Mouse (Mus musculus) megakaryocyte, embryonic 14.5 days (primary cell): Measurements from ENCODE around the gene Impdh1. TPM values are rescaled to one million over a fixed set of nuclear protein-coding genes. Genes with fewer than 3 reads are reported as not detected.

ENCODE experiments used
- H3K27me3 ChIP-seq: replicated peaks from 2 replicates; pipeline ENCODE3; 2012; ENCODE audit warnings: inconsistent platforms
- H3K36me3 ChIP-seq: replicated peaks from 2 replicates; pipeline ENCODE3; 2012; ENCODE audit warnings: low read length, inconsistent platforms, mixed read lengths
- H3K4me1 ChIP-seq: 2 replicates; pipeline ENCODE4 v1.6.1; 2012; ENCODE audit warnings: inconsistent platforms
- H3K4me3 ChIP-seq: replicated peaks from 2 replicates; pipeline ENCODE3; 2012; ENCODE audit warnings: moderate library complexity, mild to moderate bottlenecking, inconsistent platforms
- H3K9me3 ChIP-seq: 2 replicates; pipeline ENCODE4 v1.6.1; 2012; ENCODE audit warnings: inconsistent platforms
- FLI1 ChIP-seq: IDR thresholded peaks from 2 replicates; pipeline ENCODE4 v1.6.1; 2012; ENCODE audit warnings: low read length, inconsistent platforms, mixed read lengths
- GATA1 ChIP-seq: IDR thresholded peaks from 3 replicates; pipeline ENCODE4 v1.6.1; 2012; ENCODE audit warnings: mixed read lengths, low read length, inconsistent platforms, borderline replicate concordance
- polyA plus RNA-seq: library from polyadenylated mRNA; stranded (reverse); fragments of >175 nt; gene quantifications from 2 replicates; pipeline ENCODE4 v1.2.3, GENCODE M21; 2012; ENCODE audit warnings: low replicate concordance; ENCODE audit not compliant: insufficient read depth

The Impdh1 gene
- 281 and 443 TPM in 2 replicates for polyA plus RNA-seq

DNA sequence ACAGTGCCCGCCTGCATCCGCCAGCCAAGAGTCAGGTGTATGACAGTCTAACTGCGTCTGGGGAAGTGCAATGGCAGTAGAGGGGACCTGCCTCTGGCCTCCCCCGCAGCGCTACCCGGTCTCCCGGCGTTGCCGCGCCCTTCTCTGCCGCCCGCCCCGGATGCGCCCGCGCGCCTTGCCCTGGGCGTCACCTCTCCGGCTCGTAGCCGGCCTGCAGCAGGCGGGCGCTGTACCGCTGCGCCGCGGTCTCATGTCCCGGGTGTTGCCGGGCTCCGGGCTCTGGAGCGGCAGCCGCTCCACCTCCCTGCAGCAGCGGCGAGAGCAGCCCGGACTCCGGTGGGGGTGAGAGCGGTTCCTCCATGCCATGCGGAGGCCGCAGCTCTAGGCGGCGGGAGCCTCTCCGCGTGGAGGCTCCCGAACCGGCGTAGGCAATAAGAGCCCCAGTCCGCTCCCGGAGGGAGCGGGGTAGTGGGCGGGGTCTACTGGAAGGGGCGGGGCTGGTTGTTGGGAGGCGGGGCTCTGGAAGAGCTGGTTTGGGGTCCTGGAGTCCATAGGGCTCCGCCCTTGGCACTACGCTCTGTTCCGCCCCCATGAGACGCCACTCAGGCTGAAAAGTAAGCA lies at the start of gene Impdh1:
TSS of gene Impdh1 (minus strand) at position 484 of the 621 bp plus-strand sequence.
- Histone ChIP-seq H3K4me3 (peak within 1 kb of the TSS; percentile 96), H3K4me1 (peaks cover 55% of the 10 kb centered on the region), H3K9me3 (no peaks in the 10 kb centered on the region), H3K36me3 (no peaks in the 10 kb centered on the region), H3K27me3 (peaks cover 33% of the 10 kb centered on the region)
- no peak for TF ChIP-seq FLI1
- TF ChIP-seq GATA1 = no peak

DNA sequence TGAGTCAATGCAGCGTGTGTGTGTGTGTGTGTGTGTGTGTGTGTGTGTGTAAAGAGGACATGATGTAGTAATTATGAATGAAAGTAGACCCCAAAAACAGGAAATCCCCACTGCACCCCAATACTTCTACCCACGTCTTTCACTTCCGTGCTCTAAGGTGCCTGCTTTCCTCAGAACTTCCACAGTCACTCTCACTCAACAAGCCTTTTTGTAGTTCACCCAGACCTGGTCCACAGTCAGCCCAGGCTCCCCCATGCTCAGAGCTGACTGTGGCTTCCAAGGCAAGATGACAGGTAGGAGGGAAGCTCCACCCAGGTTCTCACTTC lies 48.3 kb upstream of the Impdh1 start:
- TF ChIP-seq FLI1 (no peak), GATA1 (no peak)
- H3K4me3 ChIP-seq = no peak overlapping the region
- H3K36me3 ChIP-seq = no peaks in the 10 kb centered on the region
- H3K9me3 ChIP-seq = no peaks in the 10 kb centered on the region
- H3K27me3 ChIP-seq = peaks cover 31% of the 10 kb centered on the region
- no peaks in the 10 kb centered on the region for H3K4me1 ChIP-seq

DNA sequence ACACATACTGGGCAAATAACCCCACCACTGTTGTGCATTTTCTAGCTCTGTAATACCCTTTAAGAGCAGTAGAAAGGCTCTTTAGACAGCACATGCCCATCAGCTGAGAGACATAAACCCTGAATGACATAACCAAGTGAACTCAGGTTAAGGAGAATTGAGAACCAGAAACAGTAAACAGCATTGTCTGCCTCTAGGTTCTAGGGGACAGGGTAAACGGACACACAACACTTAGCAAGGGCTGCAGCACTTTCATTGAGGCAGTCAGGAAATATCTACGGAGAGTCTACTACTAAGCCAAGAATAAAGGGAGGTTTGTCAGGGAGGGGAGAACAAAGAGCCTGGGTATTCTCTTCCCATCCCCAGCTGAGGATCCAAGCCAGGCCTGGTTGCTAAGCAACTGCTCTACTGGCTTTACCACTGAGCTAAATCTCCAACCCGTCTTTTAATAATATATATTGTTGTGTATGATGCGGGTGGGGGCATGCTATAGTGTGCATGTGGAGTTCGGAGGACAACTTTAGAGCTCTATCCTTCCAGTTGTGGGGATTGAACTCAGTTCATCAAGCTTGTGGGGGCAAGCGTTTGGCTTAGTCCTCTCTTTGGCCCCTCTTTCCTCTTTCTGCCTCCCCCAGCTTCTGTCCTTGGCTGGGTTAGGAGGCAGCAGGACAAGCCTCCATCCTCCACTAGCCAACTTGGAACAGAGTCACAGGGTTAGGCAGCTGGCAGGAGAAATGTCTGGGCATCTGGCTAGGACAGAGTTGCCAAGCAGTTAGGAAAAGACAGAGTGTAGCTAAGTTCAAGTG lies 47.7 kb upstream of the Impdh1 start:
- Histone ChIP-seq H3K4me3 (no peak overlapping the region), H3K9me3 (no peaks in the 10 kb centered on the region), H3K36me3 (no peaks in the 10 kb centered on the region), H3K4me1 (no peaks in the 10 kb centered on the region), H3K27me3 (peaks cover 31% of the 10 kb centered on the region)
- no peak for TF ChIP-seq GATA1

DNA sequence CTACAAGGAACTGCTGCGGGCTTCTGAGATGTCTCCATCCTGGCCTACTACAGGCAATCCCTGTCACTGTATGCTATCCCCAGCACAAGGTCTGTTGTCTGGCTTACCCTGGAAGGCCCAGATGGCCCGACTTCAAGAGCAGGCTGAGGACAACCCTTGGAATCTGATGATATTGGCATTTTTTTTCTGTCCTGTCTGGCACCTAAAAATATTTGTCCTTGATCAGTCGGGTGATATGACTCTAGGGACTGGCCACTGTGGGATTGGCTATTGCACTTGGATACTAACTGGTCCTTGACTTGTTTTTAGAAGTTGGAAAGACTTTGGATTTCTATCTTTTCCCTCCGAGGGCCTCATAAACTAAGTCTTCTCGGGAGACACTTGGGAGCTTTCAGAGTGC lies 45.7 kb upstream of the Impdh1 start:
- no peaks in the 10 kb centered on the region for H3K4me1 ChIP-seq
- H3K27me3 ChIP-seq = peaks cover 37% of the 10 kb centered on the region
- H3K36me3 ChIP-seq = no peaks in the 10 kb centered on the region
- H3K9me3 ChIP-seq = no peaks in the 10 kb centered on the region
- H3K4me3 ChIP-seq = no peak overlapping the region
- TF ChIP-seq FLI1 (no peak), GATA1 (no peak)

DNA sequence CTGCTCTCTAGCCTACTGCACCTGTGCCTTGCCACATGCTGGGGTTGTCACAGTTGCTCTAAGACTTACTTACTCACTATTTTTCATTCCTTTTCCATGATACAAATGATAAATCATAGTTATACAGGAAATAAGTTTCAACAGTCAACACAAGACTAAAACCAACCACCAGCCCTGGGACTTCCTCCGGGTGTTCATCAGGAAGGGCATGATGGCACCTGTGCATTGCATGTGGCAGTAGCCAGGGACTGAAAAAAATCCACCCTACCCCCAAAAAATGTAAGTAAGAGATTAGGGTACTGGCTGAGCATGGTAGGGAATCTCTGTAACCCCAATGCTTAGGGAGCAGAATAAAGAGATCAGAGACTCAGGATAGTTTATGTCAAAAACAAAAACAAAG lies 43.3 kb upstream of the Impdh1 start:
- TF ChIP-seq FLI1 (no peak), GATA1 (no peak)
- H3K4me1 ChIP-seq = no peaks in the 10 kb centered on the region
- no peak overlapping the region for H3K4me3 ChIP-seq
- H3K9me3 ChIP-seq = no peaks in the 10 kb centered on the region
- no peaks in the 10 kb centered on the region for H3K36me3 ChIP-seq
- H3K27me3 ChIP-seq = peaks cover 28% of the 10 kb centered on the region

GRCm38 (mm10) chr6:29247072-29247471 lies 30.9 kb upstream of the Impdh1 start:
- no peaks in the 10 kb centered on the region for H3K36me3 ChIP-seq
- no peak for TF ChIP-seq FLI1
- no peak for TF ChIP-seq GATA1
- H3K9me3 ChIP-seq = no peaks in the 10 kb centered on the region
- peak overlapping the region; percentile 51 for H3K4me3 ChIP-seq
- H3K27me3 ChIP-seq = peaks cover 25% of the 10 kb centered on the region
- H3K4me1 ChIP-seq = peaks cover 24% of the 10 kb centered on the region

- Histone ChIP-seq H3K4me1 (peaks cover 28% of the 10 kb centered on the region), H3K4me3 (peak overlapping the region; percentile 10), H3K9me3 (no peaks in the 10 kb centered on the region), H3K27me3 (peaks cover 25% of the 10 kb centered on the region), H3K36me3 (no peaks in the 10 kb centered on the region)
- TF ChIP-seq GATA1 (no peak), FLI1 (no peak)
Observed at GRCm38 (mm10) chr6:29246585-29246984, 30.4 kb upstream of the Impdh1 start.

GRCm38 (mm10) chr6:29246183-29246582 lies 30.0 kb upstream of the Impdh1 start:
- no peak for TF ChIP-seq FLI1
- TF ChIP-seq GATA1 = no peak
- H3K27me3 ChIP-seq = peaks cover 25% of the 10 kb centered on the region
- H3K4me3 ChIP-seq = no peak overlapping the region
- no peaks in the 10 kb centered on the region for H3K36me3 ChIP-seq
- H3K4me1 ChIP-seq = peaks cover 31% of the 10 kb centered on the region
- no peaks in the 10 kb centered on the region for H3K9me3 ChIP-seq

GRCm38 (mm10) chr6:29245272-29246120 lies 29.3 kb upstream of the Impdh1 start:
- H3K9me3 ChIP-seq = no peaks in the 10 kb centered on the region
- H3K27me3 ChIP-seq = peaks cover 25% of the 10 kb centered on the region
- peak overlapping the region; percentile 20 for H3K4me3 ChIP-seq
- H3K36me3 ChIP-seq = no peaks in the 10 kb centered on the region
- peaks cover 36% of the 10 kb centered on the region for H3K4me1 ChIP-seq
- TF ChIP-seq FLI1 (no peak), GATA1 (no peak)
